Mouse (Mus musculus) small intestine, adult 2 months (tissue): Measurements from ENCODE around the gene Fam187b.

ENCODE experiments used
- CTCF ChIP-seq: fragments of 200-500 bp; IDR thresholded peaks from 2 replicates; pipeline ENCODE4 v1.5.1; 2012; ENCODE audit warnings: low read depth, mild to moderate bottlenecking, control low read depth, inconsistent platforms, low read length, moderate library complexity, mixed read lengths; ENCODE audit not compliant: insufficient replicate concordance, insufficient read length; ENCODE audit errors: extremely low read depth
- POLR2A ChIP-seq: fragments of 200-500 bp; IDR thresholded peaks from 2 replicates; pipeline ENCODE4 v1.6.1; 2012; ENCODE audit warnings: low read depth, mild to moderate bottlenecking, control low read depth, inconsistent platforms, low read length, moderate library complexity

GRCm38 (mm10) chr7:30954036-30954435, 19.6 kb upstream of the Fam187b start:
- TF ChIP-seq CTCF (no peak), POLR2A (no peak)
